Mouse (Mus musculus) midbrain, postnatal 0 days (tissue): Measurements from ENCODE around the gene Ccdc171. TPM values are rescaled to one million over a fixed set of nuclear protein-coding genes. Genes with fewer than 3 reads are reported as not detected.

Experiments
- ATAC-seq: fragments of 200-750 bp; cut with Nextera tagmentation; 2 replicates; pipeline ENCODE4 v1.8.0; 2017; ENCODE audit warnings: moderate number of reproducible peaks, mild to moderate bottlenecking, moderate TSS enrichment, moderate library complexity; ENCODE audit not compliant: low FRiP score
- DNase-seq: peaks from one replicate; pipeline ENCODE4 v3.0.0-alpha.2; 2015; ENCODE audit warnings: low spot score
- H3K27ac ChIP-seq: fragments of 300-500 bp; sonication (generic); 2 replicates; pipeline ENCODE4 v1.5.1; 2014; ENCODE audit warnings: low read depth, mild to moderate bottlenecking, low read length, mixed read lengths
- H3K27me3 ChIP-seq: fragments of 300-500 bp; sonication (generic); 2 replicates; pipeline ENCODE4 v1.6.1; 2014; ENCODE audit warnings: low read length, control low read depth, mixed read lengths; ENCODE audit not compliant: insufficient read depth
- H3K36me3 ChIP-seq: fragments of 300-500 bp; sonication (generic); 2 replicates; pipeline ENCODE4 v1.6.1; 2014; ENCODE audit warnings: low read length, control low read depth, mixed read lengths; ENCODE audit not compliant: insufficient read depth
- H3K4me1 ChIP-seq: fragments of 300-500 bp; sonication (generic); 2 replicates; pipeline ENCODE4 v1.6.1; 2014; ENCODE audit warnings: mild to moderate bottlenecking, control low read depth, antibody characterized with exemption, low read length, mixed read lengths; ENCODE audit not compliant: insufficient read depth
- H3K4me2 ChIP-seq: fragments of 300-500 bp; sonication (generic); 2 replicates; pipeline ENCODE4 v1.6.1; 2014; ENCODE audit warnings: low read depth, mild to moderate bottlenecking, low read length, mixed read lengths; ENCODE audit not compliant: poor library complexity, severe bottlenecking
- H3K4me3 ChIP-seq: fragments of 300-500 bp; sonication (generic); 2 replicates; pipeline ENCODE4 v1.5.1; 2014; ENCODE audit warnings: low read depth, mild to moderate bottlenecking, low read length, moderate library complexity
- H3K9ac ChIP-seq: fragments of 300-500 bp; sonication (generic); replicated peaks from 2 replicates; pipeline ENCODE4 v1.6.1; 2014; ENCODE audit warnings: mild to moderate bottlenecking, low read length, moderate library complexity, mixed read lengths; ENCODE audit not compliant: poor library complexity, severe bottlenecking
- H3K9me3 ChIP-seq: fragments of 300-500 bp; sonication (generic); 2 replicates; pipeline ENCODE4 v1.6.1; 2016; ENCODE audit warnings: low read length, control low read depth
- CTCF ChIP-seq: IDR thresholded peaks from 2 replicates; pipeline ENCODE4 v1.5.1; 2016; ENCODE audit warnings: antibody characterized with exemption, mild to moderate bottlenecking
- WGBS: fragments of 180-500 bp; shearing (Covaris S2); extraction: QIAGEN DNeasy Blood & Tissue Kit; methylation state at CpG from one replicate; pipeline ENCODE4 v1.1.7; 2014; 5-methylcytosine and 5-hydroxymethylcytosine counted together
- polyA plus RNA-seq: library from polyadenylated mRNA; unstranded; fragments of >200 nt; fragmentation: Nextera tagmentation; extraction: Ambion mirVana; gene quantifications from 2 replicates; pipeline ENCODE4 v1.2.1, GENCODE M21; 2015
- total RNA-seq: library from RNA; depleted of rRNA; stranded (reverse); fragments of >200 nt; gene quantifications from 2 replicates; pipeline ENCODE4 v1.2.3, GENCODE M21; 2014

The Ccdc171 gene
- total and polyA plus RNA-seq, 2 experiments from 2014 or later = 2.0 to 4.2 TPM

DNA sequence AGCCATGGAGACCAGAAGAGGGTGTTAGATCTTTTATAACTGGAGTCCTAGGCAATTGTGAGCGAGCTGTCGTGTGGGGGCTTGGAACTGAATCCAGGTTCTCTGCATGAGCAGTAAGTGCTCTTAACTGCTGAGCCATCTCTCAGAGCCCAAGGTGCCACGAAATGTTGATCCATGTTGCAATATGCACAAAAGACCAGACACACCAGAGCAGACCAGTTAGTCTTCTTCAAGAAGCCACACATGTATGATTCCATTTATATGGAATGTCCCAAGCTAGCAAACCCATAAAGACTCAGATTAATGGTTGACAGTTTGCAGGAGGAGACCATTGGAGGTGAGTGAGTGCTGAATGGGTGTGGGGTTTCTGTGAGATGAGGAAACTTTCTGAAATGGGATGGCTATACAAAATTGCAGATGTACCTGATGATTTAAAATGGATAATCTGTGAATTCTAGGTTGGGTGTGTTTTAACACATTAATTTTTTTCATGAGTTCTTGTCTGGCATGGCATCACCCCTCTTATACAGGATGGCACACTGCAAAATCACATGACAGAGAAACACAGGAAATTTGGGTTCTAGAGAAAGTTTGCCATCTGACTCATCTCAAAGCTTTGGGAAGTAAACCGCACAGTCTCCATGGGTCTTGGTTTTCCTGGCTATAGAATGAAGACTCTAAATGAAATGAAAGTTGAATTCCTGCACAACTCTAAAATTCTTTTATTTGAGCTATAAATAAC, 304.5 kb downstream of the Ccdc171 start:
- no peak overlapping the region for H3K27ac ChIP-seq
- H3K4me3 ChIP-seq = no peak overlapping the region
- H3K4me2 ChIP-seq = no peak overlapping the region
- no peak for TF ChIP-seq CTCF
- H3K4me1 ChIP-seq = no peaks in the 10 kb centered on the region
- 92% methylated on average over 4 of the region's 4 CpGs for WGBS
- DNase-seq (no peak), ATAC-seq (no peak)
- H3K36me3 ChIP-seq = no peaks in the 10 kb centered on the region
- no peaks in the 10 kb centered on the region for H3K27me3 ChIP-seq
- H3K9ac ChIP-seq = no peak overlapping the region
- H3K9me3 ChIP-seq = no peaks in the 10 kb centered on the region

DNA sequence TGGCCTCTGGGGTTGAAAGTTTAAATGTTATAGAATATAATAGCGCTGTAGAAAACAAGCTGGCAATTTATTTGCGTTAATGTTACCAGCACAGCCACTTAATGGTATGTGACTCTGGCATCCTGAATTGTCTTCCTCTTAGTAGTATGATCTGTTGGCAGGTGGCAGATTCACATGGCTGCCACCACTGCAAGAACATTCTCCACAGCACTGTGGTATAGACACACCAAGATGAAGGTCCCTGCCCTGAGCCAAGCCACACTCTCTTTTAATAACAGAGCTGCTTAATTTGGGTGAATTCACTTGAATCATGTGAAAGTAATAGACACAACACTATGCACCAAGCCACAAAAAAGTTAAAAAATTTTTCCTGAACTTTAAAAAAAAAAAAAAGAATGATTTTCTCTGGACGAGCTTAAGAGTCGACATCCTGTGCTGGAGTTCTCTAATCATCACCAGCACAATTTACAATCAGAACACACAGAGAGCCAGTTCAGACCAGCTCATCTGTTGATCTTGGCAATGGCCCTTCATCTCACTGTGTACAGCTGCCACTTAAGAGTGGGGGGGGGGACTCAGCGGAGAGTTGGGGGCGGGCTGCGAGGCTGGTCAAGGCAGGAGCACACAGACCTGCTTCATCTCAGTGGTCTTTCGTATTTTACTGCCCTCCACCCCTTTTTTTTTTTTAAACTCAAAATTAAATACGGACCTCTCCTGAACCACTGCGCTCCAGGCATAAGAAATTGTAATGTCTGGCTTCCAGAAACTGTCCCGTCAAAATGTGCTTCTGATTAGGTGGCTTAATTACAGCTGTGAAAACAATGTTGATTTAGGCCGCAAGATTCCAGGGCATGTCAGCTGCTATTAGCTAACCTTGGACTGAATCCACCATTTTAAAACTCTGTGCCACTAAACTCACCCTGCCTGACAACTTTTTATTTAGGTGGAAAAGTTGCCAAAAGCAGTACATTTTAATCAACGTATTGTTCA, 305.8 kb downstream of the Ccdc171 start:
- Histone ChIP-seq H3K9me3 (no peaks in the 10 kb centered on the region), H3K36me3 (no peaks in the 10 kb centered on the region), H3K9ac (no peak overlapping the region), H3K4me1 (no peaks in the 10 kb centered on the region), H3K27me3 (no peaks in the 10 kb centered on the region), H3K27ac (no peak overlapping the region), H3K4me3 (no peak overlapping the region), H3K4me2 (no peak overlapping the region; the same call in 1 of the 2 replicates)
- DNase-seq = peak; percentile 72
- WGBS = 75% methylated on average over 13 of the region's 13 CpGs
- ATAC-seq = peak; percentile 73; the same call in 1 of the 2 replicates
- TF ChIP-seq CTCF = no peak

DNA sequence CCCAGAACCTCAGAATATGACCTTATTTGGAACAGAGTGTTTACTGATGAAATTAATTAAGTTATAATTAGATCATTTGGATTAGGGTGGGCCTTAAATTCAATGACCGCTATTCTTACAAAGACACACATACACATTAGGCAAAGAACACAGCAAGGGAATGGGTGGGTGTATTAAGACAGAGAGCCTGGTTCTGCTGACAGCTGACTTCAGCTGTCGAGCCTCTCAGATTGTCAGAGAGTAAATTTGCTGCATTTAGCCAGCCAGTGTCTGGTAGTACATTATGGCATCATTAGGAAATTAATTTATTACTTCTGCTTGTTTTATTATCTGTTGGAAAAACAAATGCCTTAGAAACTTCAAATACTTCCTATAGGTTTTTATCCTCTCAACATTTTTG, 313.7 kb downstream of the Ccdc171 start:
- Histone ChIP-seq H3K36me3 (no peaks in the 10 kb centered on the region), H3K4me1 (no peaks in the 10 kb centered on the region), H3K4me2 (no peak overlapping the region), H3K9ac (no peak overlapping the region), H3K27me3 (no peaks in the 10 kb centered on the region), H3K4me3 (no peak overlapping the region), H3K9me3 (no peaks in the 10 kb centered on the region), H3K27ac (no peak overlapping the region)
- ATAC-seq = no peak
- no peak for TF ChIP-seq CTCF
- 77% methylated on average over 2 of the region's 2 CpGs for WGBS
- no peak for DNase-seq

DNA sequence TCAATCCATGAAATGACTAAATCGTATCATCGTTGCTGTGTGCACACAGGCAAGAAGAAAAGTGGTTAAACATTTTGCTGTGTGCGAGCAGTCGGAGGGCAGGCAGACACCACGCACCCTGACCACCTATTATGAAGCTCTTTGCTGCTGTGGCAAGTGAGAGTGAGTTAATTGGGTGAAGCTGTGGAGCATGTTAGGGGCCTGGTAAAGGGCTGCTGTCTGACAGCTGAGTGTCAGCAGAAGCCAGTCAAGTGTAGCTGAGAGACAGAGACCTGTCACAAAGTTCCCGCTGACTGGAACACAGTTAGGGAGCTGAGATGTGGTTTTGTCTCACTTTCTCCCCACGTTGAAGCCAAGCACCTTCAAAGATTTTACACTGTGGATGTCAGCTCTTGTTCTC, 321.0 kb downstream of the Ccdc171 start:
- DNase-seq (no peak), ATAC-seq (no peak)
- no peak overlapping the region for H3K9ac ChIP-seq
- 51% methylated on average over 7 of the region's 7 CpGs for WGBS
- H3K4me1 ChIP-seq = no peaks in the 10 kb centered on the region
- TF ChIP-seq CTCF = no peak
- no peaks in the 10 kb centered on the region for H3K9me3 ChIP-seq
- no peak overlapping the region for H3K4me3 ChIP-seq
- no peaks in the 10 kb centered on the region for H3K36me3 ChIP-seq
- H3K27me3 ChIP-seq = no peaks in the 10 kb centered on the region
- H3K27ac ChIP-seq = no peak overlapping the region
- no peak overlapping the region for H3K4me2 ChIP-seq

DNA sequence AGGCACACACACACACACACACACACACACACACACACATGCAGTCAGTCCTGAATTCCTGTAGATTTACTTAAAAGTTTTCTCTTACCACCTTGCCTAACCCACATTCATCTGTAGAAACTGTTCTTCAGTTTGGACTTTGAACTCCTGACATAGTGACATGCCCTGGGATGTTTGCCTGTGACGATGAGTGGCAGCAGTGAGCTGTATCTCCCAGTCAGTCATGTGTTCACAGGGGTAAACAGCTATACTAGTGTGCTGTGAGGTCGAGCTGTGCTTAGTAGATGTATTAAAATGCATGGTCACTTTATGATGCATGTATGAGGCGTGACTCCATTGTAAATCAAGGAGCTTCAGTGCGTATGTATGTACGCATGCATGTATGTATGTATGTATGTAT, 328.5 kb downstream of the Ccdc171 start:
- Histone ChIP-seq H3K4me2 (no peak overlapping the region), H3K4me3 (no peak overlapping the region), H3K9me3 (no peaks in the 10 kb centered on the region), H3K36me3 (no peaks in the 10 kb centered on the region), H3K27me3 (no peaks in the 10 kb centered on the region), H3K27ac (no peak overlapping the region), H3K9ac (no peak overlapping the region), H3K4me1 (no peaks in the 10 kb centered on the region)
- ATAC-seq (no peak), DNase-seq (no peak)
- TF ChIP-seq CTCF = no peak
- 92% methylated on average over 5 of the region's 5 CpGs for WGBS

DNA sequence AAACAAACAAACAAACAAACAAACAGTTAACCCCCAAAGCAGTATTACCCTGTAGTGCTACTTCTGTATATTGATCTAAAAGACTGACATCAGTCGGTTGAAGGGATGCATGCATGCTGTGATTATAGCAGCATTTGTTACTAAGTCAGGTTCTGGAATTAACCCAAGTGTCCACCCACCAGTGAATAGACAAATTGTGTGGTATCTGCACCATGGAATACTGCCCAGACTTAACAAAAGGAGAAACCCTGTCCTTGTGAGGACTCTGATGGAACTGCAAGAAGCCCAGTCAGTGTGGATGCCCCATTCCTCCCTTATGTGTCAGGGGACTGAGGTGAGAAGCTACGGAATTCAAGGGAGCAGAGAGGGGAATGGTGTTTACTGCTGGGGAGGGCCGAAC, 336.4 kb downstream of the Ccdc171 start:
- H3K36me3 ChIP-seq = no peaks in the 10 kb centered on the region
- no peaks in the 10 kb centered on the region for H3K27me3 ChIP-seq
- H3K4me2 ChIP-seq = no peak overlapping the region
- no peaks in the 10 kb centered on the region for H3K4me1 ChIP-seq
- no peaks in the 10 kb centered on the region for H3K9me3 ChIP-seq
- ATAC-seq (no peak), DNase-seq (peak; percentile 52)
- 74% methylated on average over 3 of the region's 3 CpGs for WGBS
- H3K9ac ChIP-seq = no peak overlapping the region
- TF ChIP-seq CTCF = no peak
- no peak overlapping the region for H3K27ac ChIP-seq
- no peak overlapping the region for H3K4me3 ChIP-seq
